Mouse (Mus musculus): ENCODE measurements at regions not wholly inside any gene's neighbourhood (a gene's known extent, or its start where the extent isn't known, plus 50 kb on each side); places are given as distances from the start of the nearest gene placed in this dataset.

- Histone ChIP-seq H3K4me3 (no peak overlapping the region), H3K27ac (no peak overlapping the region), H3K27me3 (no peaks in the 10 kb centered on the region), H3K9me3 (replicated peaks) (no peaks in the 10 kb centered on the region), H3K9ac (no peak overlapping the region), H3K36me3 (ENCODE audit: poor library complexity, severe bottlenecking) (no peaks in the 10 kb centered on the region), H3K4me2 (no peak overlapping the region), H3K4me1 (no peaks in the 10 kb centered on the region)
- 59% methylated on average over 2 of the region's 2 CpGs for WGBS
- no peak for ATAC-seq
These were observed 73.0 kb downstream of the Tsen15 start for GRCm38 (mm10) chr1:152313480-152313879.

- Histone ChIP-seq H3K4me3 (no peak overlapping the region), H3K27me3 (no peaks in the 10 kb centered on the region), H3K9ac (no peak overlapping the region), H3K4me1 (no peaks in the 10 kb centered on the region), H3K27ac (no peak overlapping the region), H3K36me3 (ENCODE audit: poor library complexity, severe bottlenecking) (no peaks in the 10 kb centered on the region), H3K9me3 (replicated peaks) (no peaks in the 10 kb centered on the region), H3K4me2 (no peak overlapping the region)
- 85% methylated on average over 3 of the region's 3 CpGs for WGBS
- no peak for ATAC-seq
These were observed 81.0 kb downstream of the Tsen15 start for GRCm38 (mm10) chr1:152305461-152305860.

- Histone ChIP-seq H3K27me3 (no peaks in the 10 kb centered on the region), H3K27ac (no peak overlapping the region), H3K36me3 (ENCODE audit: poor library complexity, severe bottlenecking) (no peaks in the 10 kb centered on the region), H3K4me2 (no peak overlapping the region), H3K9me3 (replicated peaks) (no peaks in the 10 kb centered on the region), H3K4me3 (no peak overlapping the region), H3K4me1 (no peaks in the 10 kb centered on the region), H3K9ac (no peak overlapping the region)
- no peak for ATAC-seq
- 82% methylated on average over 14 of the region's 14 CpGs for WGBS
These were observed 81.9 kb downstream of the Tsen15 start for GRCm38 (mm10) chr1:152304487-152305130.

- no peak overlapping the region for H3K4me3 ChIP-seq
- H3K36me3 ChIP-seq (ENCODE audit: poor library complexity, severe bottlenecking): no peaks in the 10 kb centered on the region
- H3K4me2 ChIP-seq: no peak overlapping the region
- H3K9ac ChIP-seq: no peak overlapping the region
- H3K4me1 ChIP-seq: no peaks in the 10 kb centered on the region
- no peaks in the 10 kb centered on the region for H3K27me3 ChIP-seq
- ATAC-seq: peak; percentile 50; the same call in 1 of the 2 replicates
- H3K9me3 ChIP-seq (replicated peaks): 0 out of 2 replicates have a peak, but pooled peaks cover 4% of the 10 kb centered on the region
- 63% methylated on average over 8 of the region's 8 CpGs for WGBS
- no peak overlapping the region for H3K27ac ChIP-seq
These were observed 85.1 kb downstream of the Tsen15 start for GRCm38 (mm10) chr1:152301355-152301754.

GRCm38 (mm10) chr1:152292196-152292736 is 94.2 kb downstream of the Tsen15 start:
- no peak for ATAC-seq
- WGBS: 87% methylated on average over 9 of the region's 9 CpGs
- Histone ChIP-seq H3K4me2 (no peak overlapping the region), H3K4me3 (no peak overlapping the region), H3K4me1 (peaks cover 11% of the 10 kb centered on the region; the same call in 1 of the 2 replicates), H3K36me3 (ENCODE audit: poor library complexity, severe bottlenecking) (no peaks in the 10 kb centered on the region), H3K9ac (no peak overlapping the region), H3K9me3 (replicated peaks) (no peaks in the 10 kb centered on the region), H3K27me3 (no peaks in the 10 kb centered on the region), H3K27ac (no peak overlapping the region)

GRCm38 (mm10) chr1:152290768-152291167 is 95.7 kb downstream of the Tsen15 start:
- Histone ChIP-seq H3K9ac (no peak overlapping the region), H3K4me3 (no peak overlapping the region), H3K36me3 (ENCODE audit: poor library complexity, severe bottlenecking) (no peaks in the 10 kb centered on the region), H3K27me3 (no peaks in the 10 kb centered on the region), H3K4me1 (peaks cover 11% of the 10 kb centered on the region; the same call in 1 of the 2 replicates), H3K4me2 (no peak overlapping the region), H3K9me3 (replicated peaks) (no peaks in the 10 kb centered on the region), H3K27ac (no peak overlapping the region)
- peak; percentile 13; the same call in 1 of the 2 replicates for ATAC-seq
- 36% methylated on average over 7 of the region's 7 CpGs for WGBS

GRCm38 (mm10) chr1:152287566-152288490 is 98.7 kb downstream of the Tsen15 start:
- WGBS: 73% methylated on average over 15 of the region's 15 CpGs
- no peak for ATAC-seq
- no peaks in the 10 kb centered on the region for H3K9me3 ChIP-seq (replicated peaks)
- no peak overlapping the region for H3K9ac ChIP-seq
- H3K36me3 ChIP-seq (ENCODE audit: poor library complexity, severe bottlenecking): no peaks in the 10 kb centered on the region
- no peaks in the 10 kb centered on the region for H3K27me3 ChIP-seq
- H3K4me2 ChIP-seq: no peak overlapping the region
- H3K27ac ChIP-seq: no peak overlapping the region
- H3K4me3 ChIP-seq: no peak overlapping the region
- peaks cover 11% of the 10 kb centered on the region; the same call in 1 of the 2 replicates for H3K4me1 ChIP-seq

GRCm38 (mm10) chr1:152286677-152287076 is 99.8 kb downstream of the Tsen15 start:
- Histone ChIP-seq H3K27ac (no peak overlapping the region), H3K9me3 (replicated peaks) (no peaks in the 10 kb centered on the region), H3K4me2 (no peak overlapping the region), H3K36me3 (ENCODE audit: poor library complexity, severe bottlenecking) (no peaks in the 10 kb centered on the region), H3K4me3 (no peak overlapping the region), H3K27me3 (no peaks in the 10 kb centered on the region), H3K4me1 (peaks cover 11% of the 10 kb centered on the region; the same call in 1 of the 2 replicates), H3K9ac (no peak overlapping the region)
- no peak for ATAC-seq
- WGBS: 66% methylated on average over 8 of the region's 8 CpGs

- Histone ChIP-seq H3K9me3 (replicated peaks) (0 out of 2 replicates have a peak, but pooled peaks cover 2% of the 10 kb centered on the region), H3K4me3 (no peak overlapping the region), H3K9ac (no peak overlapping the region), H3K27me3 (no peaks in the 10 kb centered on the region), H3K27ac (no peak overlapping the region), H3K4me1 (no peaks in the 10 kb centered on the region), H3K4me2 (no peak overlapping the region), H3K36me3 (ENCODE audit: poor library complexity, severe bottlenecking) (no peaks in the 10 kb centered on the region)
- WGBS: 94% methylated on average over 11 of the region's 11 CpGs
- ATAC-seq: no peak
These were observed 104.4 kb downstream of the Tsen15 start for GRCm38 (mm10) chr1:152282106-152282505.

- WGBS: 89% methylated on average over 8 of the region's 8 CpGs
- H3K9ac ChIP-seq: no peak overlapping the region
- ATAC-seq: no peak
These were observed 105.3 kb downstream of the Tsen15 start for GRCm38 (mm10) chr1:152281201-152281600.

GRCm38 (mm10) chr1:152280014-152280413 is 106.5 kb downstream of the Tsen15 start:
- no peaks in the 10 kb centered on the region for H3K4me1 ChIP-seq
- H3K4me3 ChIP-seq: no peak overlapping the region
- H3K27ac ChIP-seq: no peak overlapping the region
- 0 out of 2 replicates have a peak, but pooled peaks cover 2% of the 10 kb centered on the region for H3K9me3 ChIP-seq (replicated peaks)
- ATAC-seq: no peak
- H3K4me2 ChIP-seq: no peak overlapping the region
- H3K9ac ChIP-seq: no peak overlapping the region
- 16% methylated on average over 1 of the region's 1 CpGs for WGBS
- H3K36me3 ChIP-seq (ENCODE audit: poor library complexity, severe bottlenecking): no peaks in the 10 kb centered on the region
- no peaks in the 10 kb centered on the region for H3K27me3 ChIP-seq

More at GRCm38 (mm10) chr1:152281201-152281600, 105.3 kb downstream of the Tsen15 start:
- Histone ChIP-seq H3K9me3 (replicated peaks) (0 out of 2 replicates have a peak, but pooled peaks cover 2% of the 10 kb centered on the region), H3K27me3 (no peaks in the 10 kb centered on the region), H3K4me1 (no peaks in the 10 kb centered on the region), H3K36me3 (ENCODE audit: poor library complexity, severe bottlenecking) (no peaks in the 10 kb centered on the region), H3K27ac (no peak overlapping the region), H3K4me2 (no peak overlapping the region), H3K4me3 (no peak overlapping the region)

- Histone ChIP-seq H3K36me3 (ENCODE audit: poor library complexity, severe bottlenecking) (no peaks in the 10 kb centered on the region), H3K27me3 (no peaks in the 10 kb centered on the region), H3K9ac (no peak overlapping the region), H3K9me3 (replicated peaks) (0 out of 2 replicates have a peak, but pooled peaks cover 2% of the 10 kb centered on the region), H3K27ac (no peak overlapping the region), H3K4me2 (no peak overlapping the region), H3K4me1 (no peaks in the 10 kb centered on the region), H3K4me3 (no peak overlapping the region)
- 98% methylated on average over 24 of the region's 24 CpGs for WGBS
- no peak for ATAC-seq
These were observed 111.5 kb downstream of the Tsen15 start for GRCm38 (mm10) chr1:152275011-152275410.
